21 mouse cellular contexts compared by ENCODE assay signal in the genomic region with DNA sequence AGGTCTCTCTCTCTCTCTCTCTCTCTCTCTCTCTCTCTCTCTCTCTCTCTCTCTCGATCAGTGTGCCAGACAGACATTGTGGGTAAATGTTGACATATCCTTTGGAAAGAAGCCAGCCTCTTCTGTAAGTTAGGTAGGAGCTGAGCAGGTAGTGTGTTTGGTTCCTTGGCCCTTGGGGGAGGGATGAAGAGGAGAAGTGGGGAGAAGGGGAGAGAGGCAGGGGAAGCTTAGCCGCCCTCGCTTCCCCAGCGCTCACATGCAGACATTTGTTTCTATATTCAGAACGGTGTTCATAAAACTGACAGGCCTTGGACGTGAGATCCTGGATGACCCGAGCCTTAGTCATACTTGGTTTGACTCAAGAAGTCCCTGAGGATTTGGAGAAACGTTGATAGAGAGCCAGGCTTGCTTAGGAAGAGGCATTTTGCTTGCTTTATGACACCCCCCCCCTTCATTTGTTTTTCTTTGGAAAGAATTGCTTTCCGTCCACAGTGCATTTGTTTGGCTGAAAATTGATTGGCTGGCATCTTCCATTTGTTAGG.
DNase-seq lines count a peak whose midpoint lies in the region; ATAC-seq and TF ChIP-seq lines count a peak whose summit lies in the region.
"Had no signal": no experiment of that assay in that cellular context is flagged by ENCODE, and none has a peak within 500 bp of the region (broad histone marks: within the 10 kb centered on the region; RNA-seq: fewer than 3 reads in every experiment).

No protein-coding gene starts in this region.

- ATAC-seq in neural tube, embryonic 11.5 days (ENCODE audit: insufficient read depth, low FRiP score, low TSS enrichment), result no peak
- no peak for ATAC-seq in activated CD4-positive, CD25-positive, alpha-beta regulatory T cell, adult 4 months
- ATAC-seq in forebrain, embryonic 15.5 days (replicated peaks), result no peak
- ATAC-seq: hindbrain, postnatal 0 days; Patski had no signal

- H3K27ac ChIP-seq in neural tube, embryonic 11.5 days (ENCODE audit: low read depth, low read length), result 0 out of 2 replicates have a peak overlapping the region, but pooled peaks have one; percentile 10
- no peak overlapping the region for H3K27ac ChIP-seq in forebrain, embryonic 15.5 days (replicated peaks)
- H3K27ac ChIP-seq: embryonic facial prominence, embryonic 13.5 days; forebrain, embryonic 12.5 days; gastrocnemius, adult 2 months; heart, embryonic 13.5 days; hindbrain, embryonic 12.5 days; hindbrain, postnatal 0 days had no signal

- no peaks in the 10 kb centered on the region for H3K9me3 ChIP-seq in neural tube, embryonic 11.5 days (ENCODE audit: control insufficient read depth, low read length)
- no peaks in the 10 kb centered on the region for H3K9me3 ChIP-seq in forebrain, embryonic 15.5 days
- H3K9me3 ChIP-seq: embryonic facial prominence, embryonic 13.5 days; forebrain, embryonic 12.5 days; heart, embryonic 13.5 days; hindbrain, embryonic 12.5 days had no signal

- no peak overlapping the region for H3K4me2 ChIP-seq in neural tube, embryonic 11.5 days (ENCODE audit: low read depth)
- peak overlapping the region; percentile 57 for H3K4me2 ChIP-seq in myocyte (ENCODE audit: low read depth)
- H3K4me2 ChIP-seq in forebrain, embryonic 15.5 days (replicated peaks), result no peak overlapping the region
- H3K4me2 ChIP-seq: embryonic facial prominence, embryonic 13.5 days; forebrain, embryonic 12.5 days; heart, embryonic 13.5 days; hindbrain, embryonic 12.5 days had no signal

- WGBS in neural tube, embryonic 11.5 days, result 56% methylated on average over 9 of the region's 9 CpGs
- 73% methylated on average over 9 of the region's 9 CpGs for WGBS in forebrain, embryonic 15.5 days

- TF ChIP-seq POLR2A in myocyte (IDR thresholded peaks at IDR 0.05; ENCODE audit: insufficient read length, low read depth), result no peak

- H3K4me3 ChIP-seq in neural tube, embryonic 11.5 days (ENCODE audit: low read depth, low read length), result no peak overlapping the region
- no peak overlapping the region for H3K4me3 ChIP-seq in myocyte
- no peak overlapping the region for H3K4me3 ChIP-seq in forebrain, embryonic 15.5 days
- H3K4me3 ChIP-seq: embryonic facial prominence, embryonic 13.5 days; forebrain, embryonic 12.5 days; gastrocnemius, adult 2 months; heart, embryonic 13.5 days; hindbrain, embryonic 12.5 days had no signal

- H3K36me3 ChIP-seq in neural tube, embryonic 11.5 days (ENCODE audit: control insufficient read depth, insufficient read depth, low read length), result no peaks in the 10 kb centered on the region
- H3K36me3 ChIP-seq in myocyte (ENCODE audit: control insufficient read depth, insufficient read depth), result no peaks in the 10 kb centered on the region
- H3K36me3 ChIP-seq in forebrain, embryonic 15.5 days, result no peaks in the 10 kb centered on the region
- H3K36me3 ChIP-seq: embryonic facial prominence, embryonic 13.5 days; forebrain, embryonic 12.5 days; heart, embryonic 13.5 days; hindbrain, embryonic 12.5 days had no signal

- DNase-seq in adrenal gland, postnatal 10 days, result peak; percentile 2
- no peak for DNase-seq in adrenal gland, postnatal 25 days
- DNase-seq in neural tube, embryonic 11.5 days (ENCODE audit: low spot score), result no peak
- no peak for DNase-seq in neural tube, embryonic 10.5 days (ENCODE audit: extremely low spot score, low spot score)
- DNase-seq: adrenal gland, adult 8-10 months; cerebellum, adult 18-20 months; cerebellum, adult 9-11 months; cerebellum, postnatal 36 days; gastrocnemius, adult 2 months; gastrocnemius, postnatal 25 days; heart, postnatal 36 days; kidney, adult 11 months had no signal

- no peak overlapping the region for H3K9ac ChIP-seq in neural tube, embryonic 11.5 days (ENCODE audit: low read length)
- no peak overlapping the region for H3K9ac ChIP-seq in forebrain, embryonic 15.5 days (replicated peaks)
- H3K9ac ChIP-seq: embryonic facial prominence, embryonic 13.5 days; forebrain, embryonic 12.5 days; heart, embryonic 13.5 days; hindbrain, embryonic 12.5 days had no signal

- 0 out of 2 replicates have a peak, but pooled peaks cover 5% of the 10 kb centered on the region for H3K4me1 ChIP-seq in neural tube, embryonic 11.5 days (ENCODE audit: control insufficient read depth, insufficient read depth, low read length)
- H3K4me1 ChIP-seq in forebrain, embryonic 15.5 days, result peaks cover 15% of the 10 kb centered on the region; the same call in 1 of the 2 replicates

- no peaks in the 10 kb centered on the region for H3K27me3 ChIP-seq in neural tube, embryonic 11.5 days (ENCODE audit: control insufficient read depth, insufficient read depth, low read length)
- H3K27me3 ChIP-seq in myocyte (ENCODE audit: control insufficient read depth, insufficient read depth, insufficient read length), result no peaks in the 10 kb centered on the region
- no peaks in the 10 kb centered on the region for H3K27me3 ChIP-seq in forebrain, embryonic 15.5 days
- H3K27me3 ChIP-seq: forebrain, embryonic 12.5 days; hindbrain, embryonic 12.5 days; Patski had no signal

- H3K79me2 ChIP-seq in myocyte (ENCODE audit: control insufficient read depth, insufficient read depth), result no peaks in the 10 kb centered on the region

- no peak overlapping the region for H3ac ChIP-seq in myocyte (ENCODE audit: control insufficient read depth, insufficient read length)

TF ChIP-seq in myocyte, 11 proteins besides CTCF, POLR2A, EP300 and RAD21:
- TF ChIP-seq CEBPB (IDR thresholded peaks at IDR 0.05; ENCODE audit: insufficient read depth, poor library complexity, severe bottlenecking) (no peak), SRF (IDR thresholded peaks at IDR 0.05; ENCODE audit: control insufficient read depth, insufficient read length, low read depth) (no peak), USF1 (IDR thresholded peaks at IDR 0.05; ENCODE audit: low read depth) (no peak), MAX (IDR thresholded peaks at IDR 0.05; ENCODE audit: low read depth) (no peak), E2F4 (IDR thresholded peaks at IDR 0.05; ENCODE audit: insufficient read depth) (no peak), MYOG (IDR thresholded peaks at IDR 0.05; ENCODE audit: control insufficient read depth in 1 of 3, insufficient read depth in 1 of 3, insufficient read length in 2 of 3, low read depth in 2 of 3) (no peak), TCF12 (IDR thresholded peaks at IDR 0.05; ENCODE audit: insufficient read depth, poor library complexity, severe bottlenecking) (no peak), REST (IDR thresholded peaks at IDR 0.05; ENCODE audit: insufficient read depth, insufficient read length) (no peak), MYOD1 (IDR thresholded peaks at IDR 0.05; ENCODE audit: control insufficient read depth in 1 of 3, insufficient read length in 2 of 3, low read depth in 2 of 3) (no peak), POLR2AphosphoS2 (IDR thresholded peaks at IDR 0.05; ENCODE audit: insufficient read length, low read depth) (no peak), TCF3 (IDR thresholded peaks at IDR 0.05; ENCODE audit: insufficient read length, low read depth) (no peak)
